Mouse (Mus musculus): Measurements from ENCODE around the gene Gpr146.
"Not testable (repeated sequence)": the region's sequence is repeated elsewhere in the genome, so short reads cannot be mapped to it uniquely, and the experiment has no call there.

The Gpr146 gene

GRCm38 (mm10) chr5:139377468-139378270, at the start of gene Gpr146:
Gene Gpr146 (plus strand): TSS chr5:139377697.
- no peak for DNase-seq (ENCODE audit: low spot score)

GRCm38 (mm10) chr5:139330766-139331165, 46.7 kb upstream of the Gpr146 start:
- no peak for DNase-seq (ENCODE audit: low spot score)

GRCm38 (mm10) chr5:139331742-139332141, 45.8 kb upstream of the Gpr146 start:
- peak; percentile 79 for DNase-seq (ENCODE audit: low spot score)

GRCm38 (mm10) chr5:139332590-139333272, 44.8 kb upstream of the Gpr146 start:
- no peak for DNase-seq (ENCODE audit: low spot score)

- DNase-seq (ENCODE audit: low spot score), result no peak
Measured at GRCm38 (mm10) chr5:139333301-139334013, 44.0 kb upstream of the Gpr146 start.

GRCm38 (mm10) chr5:139334394-139334793, 43.1 kb upstream of the Gpr146 start:
- not testable (repeated sequence) for DNase-seq (ENCODE audit: low spot score)

GRCm38 (mm10) chr5:139335634-139336033, 41.9 kb upstream of the Gpr146 start:
- DNase-seq (ENCODE audit: low spot score), result no peak

GRCm38 (mm10) chr5:139337826-139338370, 39.6 kb upstream of the Gpr146 start:
- DNase-seq (ENCODE audit: low spot score), result no peak

GRCm38 (mm10) chr5:139338403-139338802, 39.1 kb upstream of the Gpr146 start:
- DNase-seq (ENCODE audit: low spot score), result no peak

- no peak for DNase-seq (ENCODE audit: low spot score)
Measured at GRCm38 (mm10) chr5:139338891-139339290, 38.6 kb upstream of the Gpr146 start.

- DNase-seq (ENCODE audit: low spot score), result no peak
Measured at GRCm38 (mm10) chr5:139344021-139344686, 33.3 kb upstream of the Gpr146 start.

GRCm38 (mm10) chr5:139344687-139345363, 32.7 kb upstream of the Gpr146 start:
- peak; percentile 87 for DNase-seq (ENCODE audit: low spot score)

GRCm38 (mm10) chr5:139345364-139345714, 32.2 kb upstream of the Gpr146 start:
- DNase-seq (ENCODE audit: low spot score), result no peak

- no peak for DNase-seq (ENCODE audit: low spot score)
Measured at GRCm38 (mm10) chr5:139347225-139347624, 30.3 kb upstream of the Gpr146 start.

GRCm38 (mm10) chr5:139349713-139350112, 27.8 kb upstream of the Gpr146 start:
- no peak for DNase-seq (ENCODE audit: low spot score)

- no peak for DNase-seq (ENCODE audit: low spot score)
Measured at GRCm38 (mm10) chr5:139351134-139351533, 26.4 kb upstream of the Gpr146 start, which contains the start of gene Cox19. Gene Cox19 (minus strand): TSS chr5:139351418.

GRCm38 (mm10) chr5:139351628-139352027, 25.9 kb upstream of the Gpr146 start:
- no peak for DNase-seq (ENCODE audit: low spot score)

GRCm38 (mm10) chr5:139352317-139352716, 25.2 kb upstream of the Gpr146 start, which contains the start of gene Cyp2w1:
Gene Cyp2w1 (plus strand): TSS chr5:139352617.
- DNase-seq (ENCODE audit: low spot score), result no peak

- DNase-seq (ENCODE audit: low spot score), result no peak
Measured at GRCm38 (mm10) chr5:139353496-139353895, 24.0 kb upstream of the Gpr146 start.

- no peak for DNase-seq (ENCODE audit: low spot score)
Measured at GRCm38 (mm10) chr5:139353946-139354345, 23.6 kb upstream of the Gpr146 start.

GRCm38 (mm10) chr5:139355235-139355772, 22.2 kb upstream of the Gpr146 start:
- peak; percentile 65 for DNase-seq (ENCODE audit: low spot score)
